ENCODE assay signal across 19 mouse cellular contexts in the genomic region with DNA sequence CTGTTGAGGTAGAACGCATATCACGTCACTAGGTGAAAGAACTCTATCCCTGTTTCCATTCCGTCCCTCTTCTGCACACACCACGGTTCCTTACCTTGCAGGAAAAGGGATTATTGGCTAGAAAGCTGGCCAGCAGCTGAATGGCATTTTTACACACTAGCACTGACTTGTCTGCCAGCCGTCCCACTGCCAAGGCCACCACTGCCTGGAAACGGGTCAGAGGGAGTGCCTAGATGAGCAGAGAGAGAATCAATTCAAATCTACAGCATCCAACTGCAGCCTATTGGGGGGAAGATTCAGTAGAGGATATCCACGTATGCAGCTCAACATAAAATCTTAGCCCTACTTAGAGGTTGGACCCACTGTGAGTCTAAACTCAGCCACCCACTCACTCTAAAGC.
"Had no signal": no experiment of that assay in that cellular context is flagged by ENCODE, and none has a peak within 500 bp of the region (broad histone marks: within the 10 kb centered on the region; RNA-seq: fewer than 3 reads in every experiment).

No protein-coding gene starts in this region.

- H3K4me3 ChIP-seq: lung, embryonic 15.5 days; midbrain, embryonic 10.5 days; midbrain, embryonic 12.5 days; myocyte; neural tube, embryonic 13.5 days; neural tube, embryonic 15.5 days had no signal

- H3K27me3 ChIP-seq: lung, embryonic 15.5 days; midbrain, embryonic 12.5 days; neural tube, embryonic 13.5 days; neural tube, embryonic 15.5 days had no signal

- DNase-seq: liver, postnatal 0 days; lung, adult 2 months; lung, postnatal 14 days; lung, postnatal 4 days; midbrain, embryonic 14.5 days; retina, postnatal 1 day; right cerebral cortex, adult 18-20 months; right cerebral cortex, postnatal 25 days; right cerebral cortex, postnatal 4 days; spleen, adult 18-20 months; thymus, adult 18-20 months; thymus, postnatal 25 days; thymus, postnatal 4 days had no signal

- H3K4me1 ChIP-seq: lung, embryonic 15.5 days; midbrain, embryonic 10.5 days; midbrain, embryonic 12.5 days; neural tube, embryonic 13.5 days; neural tube, embryonic 15.5 days had no signal

- H3K27ac ChIP-seq: lung, embryonic 15.5 days; midbrain, embryonic 10.5 days; midbrain, embryonic 12.5 days; neural tube, embryonic 13.5 days; neural tube, embryonic 15.5 days had no signal
